Mouse (Mus musculus) CH12.LX (cell line): ENCODE data around the gene Cntnap1. TPM values are rescaled to one million over a fixed set of nuclear protein-coding genes. Genes with fewer than 3 reads are reported as not detected.

Source experiments
- DNase-seq: peaks from one replicate; pipeline ENCODE4 v3.0.0-alpha.2; 2013; ENCODE audit errors: extremely low read depth
- H3K27ac ChIP-seq: 2 replicates; pipeline ENCODE4 v1.5.1; 2012; ENCODE audit warnings: low read depth, mild to moderate bottlenecking, control low read depth, moderate library complexity; ENCODE audit not compliant: insufficient read depth
- H3K27me3 ChIP-seq: replicated peaks from 2 replicates; pipeline ENCODE3; 2012; ENCODE audit warnings: inconsistent platforms
- H3K36me3 ChIP-seq, 2 experiments: replicated peaks in 1 of 2; 2 replicates each; pipeline versions ENCODE3 to v1.6.1; 2012; ENCODE audit warnings: inconsistent platforms in 1 of 2, low read length in 1 of 2, mild to moderate bottlenecking in 1 of 2, mixed read lengths in 1 of 2, moderate library complexity in 1 of 2; ENCODE audit not compliant: control insufficient read depth in 1 of 2, insufficient read depth in 1 of 2
- H3K4me1 ChIP-seq, 2 experiments: 2 replicates each; pipeline ENCODE4 v1.6.1; 2012; ENCODE audit warnings: inconsistent platforms in 1 of 2, moderate library complexity in 1 of 2; ENCODE audit not compliant: insufficient read depth in 2 of 2, control insufficient read depth in 1 of 2
- H3K4me2 ChIP-seq: 2 replicates; pipeline ENCODE4 v1.6.1; 2012; ENCODE audit warnings: low read depth, mild to moderate bottlenecking, control low read depth; ENCODE audit not compliant: poor library complexity, insufficient read depth, severe bottlenecking
- H3K4me3 ChIP-seq, 3 experiments: fragments of 150-350 bp in 1 of 3; sonication (generic) in 1 of 3; replicated peaks in 1 of 3; 2 replicates each; pipeline versions ENCODE3 to v1.5.1; 2011 to 2012; ENCODE audit warnings: low read depth in 2 of 3, low read length in 2 of 3, mild to moderate bottlenecking in 2 of 3, moderate library complexity in 2 of 3, control low read depth in 1 of 3, improper control_type of control experiment in 1 of 3, inconsistent platforms in 1 of 3, mixed read lengths in 1 of 3; ENCODE audit not compliant: poor library complexity in 1 of 3
- H3K79me2 ChIP-seq: replicated peaks from 2 replicates; pipeline ENCODE4 v1.6.1; 2012; ENCODE audit warnings: mild to moderate bottlenecking, moderate library complexity; ENCODE audit not compliant: control insufficient read depth, poor library complexity, insufficient read depth, severe bottlenecking; ENCODE audit errors: extremely low read depth
- H3K9ac ChIP-seq: 2 replicates; pipeline ENCODE4 v1.6.1; 2012; ENCODE audit warnings: low read depth, mild to moderate bottlenecking, control low read depth, moderate library complexity; ENCODE audit not compliant: insufficient read depth
- H3K9me3 ChIP-seq: replicated peaks from 2 replicates; pipeline ENCODE3; 2012; ENCODE audit warnings: low read length, inconsistent platforms, mixed read lengths
- BHLHE40 ChIP-seq: IDR thresholded peaks from 2 replicates; pipeline ENCODE4 v1.6.1; 2011; ENCODE audit warnings: mild to moderate bottlenecking, low read depth, low read length, improper control_type of control experiment
- CTCF ChIP-seq, 2 experiments: IDR thresholded peaks in 1 of 2; conservative IDR thresholded peaks in 1 of 2; 2 replicates each; pipeline ENCODE4 v1.5.1; 2011 to 2012; ENCODE audit warnings: low read depth in 2 of 2, low read length in 2 of 2, improper control_type of control experiment in 1 of 2, inconsistent platforms in 1 of 2, mild to moderate bottlenecking in 1 of 2, moderate library complexity in 1 of 2
- ELF1 ChIP-seq: IDR thresholded peaks from 2 replicates; pipeline ENCODE4 v1.6.1; 2014; ENCODE audit warnings: low read depth, mild to moderate bottlenecking, inconsistent platforms, low read length, improper control_type of control experiment
- EP300 ChIP-seq: IDR thresholded peaks from 2 replicates; pipeline ENCODE4 v1.6.1; 2011; ENCODE audit warnings: low read length, improper control_type of control experiment
- HCFC1 ChIP-seq: IDR thresholded peaks from 2 replicates; pipeline ENCODE4 v1.6.1; 2012; ENCODE audit warnings: low read depth, mild to moderate bottlenecking, inconsistent platforms, low read length, improper control_type of control experiment
- KAT2A ChIP-seq: IDR thresholded peaks from 2 replicates; pipeline ENCODE4 v1.6.1; 2012; ENCODE audit warnings: low read length, improper control_type of control experiment, inconsistent platforms; ENCODE audit not compliant: insufficient replicate concordance
- MAFK ChIP-seq: IDR thresholded peaks from 2 replicates; pipeline ENCODE4 v1.6.1; 2011; ENCODE audit warnings: low read length, improper control_type of control experiment; ENCODE audit not compliant: insufficient replicate concordance
- MXI1 ChIP-seq: IDR thresholded peaks from 2 replicates; pipeline ENCODE4 v1.6.1; 2011; ENCODE audit warnings: mild to moderate bottlenecking, low read depth, low read length, improper control_type of control experiment
- MYC ChIP-seq: IDR thresholded peaks from 2 replicates; pipeline ENCODE4 v1.6.1; 2011; ENCODE audit warnings: low read depth, mild to moderate bottlenecking, improper control_type of control experiment, low read length
- PAX5 ChIP-seq: IDR thresholded peaks from 2 replicates; pipeline ENCODE4 v1.6.1; 2012; ENCODE audit warnings: low read length, inconsistent platforms, mixed read lengths
- SIN3A ChIP-seq: IDR thresholded peaks from 2 replicates; pipeline ENCODE4 v1.6.1; 2012; ENCODE audit warnings: low read length, improper control_type of control experiment, inconsistent platforms
- TBP ChIP-seq: conservative IDR thresholded peaks from 2 replicates; pipeline ENCODE4 v1.6.1; 2011; ENCODE audit warnings: low read depth, low read length, improper control_type of control experiment
- UBTF ChIP-seq: IDR thresholded peaks from 2 replicates; pipeline ENCODE4 v1.6.1; 2012; ENCODE audit warnings: low read depth, mild to moderate bottlenecking, inconsistent platforms, low read length, improper control_type of control experiment, moderate library complexity
- USF2 ChIP-seq: conservative IDR thresholded peaks from 2 replicates; pipeline ENCODE4 v1.6.1; 2011; ENCODE audit warnings: low read depth, low read length, improper control_type of control experiment
- ZC3H11A ChIP-seq: IDR thresholded peaks from 2 replicates; pipeline ENCODE4 v1.6.1; 2012; ENCODE audit warnings: low read depth, mild to moderate bottlenecking, inconsistent platforms, low read length, improper control_type of control experiment
- ZKSCAN1 ChIP-seq: IDR thresholded peaks from 2 replicates; pipeline ENCODE4 v1.6.1; 2012; ENCODE audit warnings: low read depth, inconsistent platforms, low read length, improper control_type of control experiment, borderline replicate concordance
- ZNF384 ChIP-seq: IDR thresholded peaks from 2 replicates; pipeline ENCODE4 v1.6.1; 2012; ENCODE audit warnings: low read depth, low read length, improper control_type of control experiment, inconsistent platforms
- dilution Hi-C: fragments of 300-500 bp; cut with MboI; formaldehyde crosslinking; loops from 2 replicates; pipeline ENCODE4 v1.14.3; 2020; ENCODE audit warnings: low sequenced_read_pairs; ENCODE audit not compliant: extremely low pct_unique_long_range_greater_than_20kb, extremely low pct_ligation_motif_present
- in situ Hi-C: fragments of 300-500 bp; cut with MboI; formaldehyde crosslinking; loops from 3 replicates; pipeline ENCODE4 v1.14.3; 2019; ENCODE audit warnings: low sequenced_read_pairs, low pct_ligation_motif_present, low pct_unique_long_range_greater_than_20kb, mixed read lengths
- polyA plus RNA-seq: library from polyadenylated mRNA; unstranded; fragments of >175 nt; gene quantifications from 2 replicates; pipeline ENCODE4 v1.2.1, GENCODE M21; 2012; ENCODE audit warnings: low read depth; ENCODE audit not compliant: insufficient read length
- total RNA-seq, 2 experiments: library from RNA; depleted of rRNA; stranded (reverse); fragments of 300-350 nt in 1 of 2; fragments of >200 nt in 1 of 2; gene quantifications; 2 replicates each; pipeline ENCODE4 v1.2.3; 2012 to 2014

The Cntnap1 gene
- total and polyA plus RNA-seq, 3 experiments: 4.4 to 19.5 (median 15.6) TPM

- Histone ChIP-seq H3K79me2 (no peaks in the 10 kb centered on the region), H3K4me1 (peaks cover 15 to 41% of the 10 kb centered on the region in 2 experiments), H3K4me3 (no peak overlapping the region), H3K9ac (no peak overlapping the region), H3K36me3 (no peaks in the 10 kb centered on the region), H3K9me3 (no peaks in the 10 kb centered on the region), H3K27me3 (no peaks in the 10 kb centered on the region), H3K4me2 (no peak overlapping the region), H3K27ac (no peak overlapping the region)
- no peak for DNase-seq
- TF ChIP-seq CTCF (conservative IDR thresholded peaks at IDR 0.05 in 1 of 2, IDR thresholded peaks at IDR 0.05 in 1 of 2; ENCODE audit: low read depth in 2 of 2, low read length in 2 of 2) (peak in 1 of 2 experiments; percentile 44; a peak in 2 of 4 replicates), PAX5 (no peak), HCFC1 (no peak), EP300 (no peak), ZNF384 (peak; percentile 74), USF2 (no peak), ZKSCAN1 (no peak), UBTF (no peak)
- in situ Hi-C loops: no loop called here
- dilution Hi-C loops: no loop called here
Measured at GRCm38 (mm10) chr11:101151063-101151462, 19.3 kb upstream of the Cntnap1 start.

GRCm38 (mm10) chr11:101152825-101153224, 17.5 kb upstream of the Cntnap1 start:
- no peaks in the 10 kb centered on the region for H3K9me3 ChIP-seq
- H3K9ac ChIP-seq: no peak overlapping the region
- H3K4me3 ChIP-seq: no peak overlapping the region
- no peak for DNase-seq
- H3K4me2 ChIP-seq: no peak overlapping the region
- dilution Hi-C loops: no loop called here
- H3K4me1 ChIP-seq: peaks cover 18 to 43% of the 10 kb centered on the region in 2 experiments
- no peaks in the 10 kb centered on the region for H3K79me2 ChIP-seq
- no peaks in the 10 kb centered on the region for H3K27me3 ChIP-seq
- TF ChIP-seq ZC3H11A (no peak), ELF1 (no peak), BHLHE40 (no peak), MAFK (no peak), KAT2A (no peak), SIN3A (no peak), MYC (no peak), MXI1 (no peak), ZNF384 (no peak), TBP (no peak)
- TF ChIP-seq, all 38 proteins: peak for 0
- Histone ChIP-seq H3K36me3 (peaks cover 0 to 5% of the 10 kb centered on the region in 2 experiments), H3K27ac (no peak overlapping the region)
- in situ Hi-C loops: no loop called here
